Mouse (Mus musculus) spleen, postnatal 10 days (tissue): Measurements from ENCODE around the gene Bcl11a.
A peak's percentile ranks its signal among the peaks of the same experiment; 100 is the strongest.

ENCODE experiments used
- DNase-seq, 2 experiments: peaks; one replicate each; pipeline ENCODE4 v3.0.0; 2021 to 2022; ENCODE audit warnings: low spot score in 2 of 2

The Bcl11a gene

GRCm38 (mm10) chr11:24130186-24130760 lies 52.4 kb downstream of the Bcl11a start:
- peak in 1 of 2 experiments; percentile 50 for DNase-seq

DNA sequence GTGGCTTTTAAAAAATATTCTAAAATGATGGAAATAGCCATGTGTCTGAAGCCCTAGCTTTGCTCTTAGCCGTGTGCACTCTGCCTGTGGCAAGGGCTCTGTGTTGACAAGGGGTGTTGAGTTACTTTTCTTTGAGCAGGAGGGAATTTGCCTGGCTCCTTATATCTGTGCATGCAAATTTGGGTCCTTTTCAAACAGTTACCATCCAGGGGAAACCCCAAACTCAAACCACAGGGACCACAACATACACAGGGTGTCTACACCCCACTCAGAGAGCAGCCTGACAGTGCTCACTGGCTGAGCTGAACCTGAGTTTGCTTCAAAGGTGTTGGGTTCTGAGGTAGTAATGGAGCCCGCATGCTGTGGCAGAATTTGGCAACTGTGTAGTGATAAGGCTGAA lies 54.0 kb downstream of the Bcl11a start:
- peak in 1 of 2 experiments; percentile 57 for DNase-seq

- no peak for DNase-seq
Observed at GRCm38 (mm10) chr11:24132358-24132757, 54.5 kb downstream of the Bcl11a start.

DNA sequence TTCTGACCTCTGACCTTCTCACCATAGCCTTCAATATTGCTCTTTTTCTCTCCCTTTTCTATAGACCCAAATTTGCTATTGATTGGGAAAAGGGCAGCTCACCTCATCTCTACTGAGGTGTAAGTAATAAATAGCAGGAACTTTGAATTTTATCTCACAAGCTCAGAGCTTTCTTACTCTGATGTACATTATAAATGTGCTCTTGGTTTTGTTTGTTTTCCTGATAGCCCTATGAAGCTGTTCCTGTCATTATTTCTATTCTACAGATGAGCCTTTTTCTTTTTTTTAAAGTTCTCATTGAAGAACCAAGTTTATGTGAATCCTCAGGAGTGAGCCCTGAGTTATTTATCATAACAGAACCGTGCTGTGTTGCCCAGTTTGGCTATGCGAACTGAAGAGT lies 55.0 kb downstream of the Bcl11a start:
- no peak for DNase-seq

DNA sequence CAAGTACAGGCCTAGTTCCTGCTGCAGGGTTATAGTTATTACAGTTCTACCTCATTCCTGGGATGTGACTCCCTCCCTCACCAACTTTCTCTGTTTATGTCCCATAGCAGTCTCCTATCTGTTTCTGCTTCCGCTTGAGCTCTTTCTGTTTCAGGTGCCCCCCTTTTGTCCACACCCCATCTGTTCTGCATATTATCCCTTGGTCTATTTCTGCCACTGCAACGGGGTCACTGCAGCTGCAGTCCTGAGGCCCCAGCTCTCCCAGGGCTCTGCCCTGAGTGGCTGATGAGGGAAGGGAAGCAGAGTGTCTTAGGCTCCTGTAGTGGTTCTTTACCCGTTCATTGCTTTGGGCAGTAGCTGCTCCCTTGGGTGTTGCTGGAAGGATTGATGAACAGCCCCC lies 55.6 kb downstream of the Bcl11a start:
- no peak for DNase-seq

- DNase-seq = no peak
Observed at GRCm38 (mm10) chr11:24133928-24134327, 56.1 kb downstream of the Bcl11a start.

DNA sequence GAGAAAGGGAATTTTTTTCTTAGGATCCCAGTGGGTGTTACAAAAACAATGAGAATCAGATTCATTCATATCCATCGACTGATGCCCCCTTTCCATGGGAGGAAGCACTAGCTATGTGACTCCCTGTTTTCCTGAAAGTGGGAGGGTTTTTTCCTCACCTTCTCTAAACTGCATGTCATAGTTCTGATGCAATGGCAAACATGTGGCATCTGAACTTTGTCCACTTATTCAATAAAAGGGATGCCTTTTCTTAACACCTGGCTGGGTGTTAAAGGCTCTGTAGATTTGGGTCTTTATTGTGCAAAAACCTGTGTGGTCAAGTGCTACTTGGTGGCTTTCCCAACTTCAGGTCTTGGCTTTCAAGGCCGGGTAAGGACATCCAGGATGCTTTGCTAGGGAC lies 57.4 kb downstream of the Bcl11a start:
- DNase-seq = no peak

- no peak for DNase-seq
Observed at GRCm38 (mm10) chr11:24136084-24136785, 58.4 kb downstream of the Bcl11a start.

GRCm38 (mm10) chr11:24137891-24138290 lies 60.0 kb downstream of the Bcl11a start:
- DNase-seq = no peak

GRCm38 (mm10) chr11:24138600-24139375 lies 60.9 kb downstream of the Bcl11a start:
- no peak for DNase-seq

- no peak for DNase-seq
Observed at GRCm38 (mm10) chr11:24139432-24139831, 61.6 kb downstream of the Bcl11a start.

DNA sequence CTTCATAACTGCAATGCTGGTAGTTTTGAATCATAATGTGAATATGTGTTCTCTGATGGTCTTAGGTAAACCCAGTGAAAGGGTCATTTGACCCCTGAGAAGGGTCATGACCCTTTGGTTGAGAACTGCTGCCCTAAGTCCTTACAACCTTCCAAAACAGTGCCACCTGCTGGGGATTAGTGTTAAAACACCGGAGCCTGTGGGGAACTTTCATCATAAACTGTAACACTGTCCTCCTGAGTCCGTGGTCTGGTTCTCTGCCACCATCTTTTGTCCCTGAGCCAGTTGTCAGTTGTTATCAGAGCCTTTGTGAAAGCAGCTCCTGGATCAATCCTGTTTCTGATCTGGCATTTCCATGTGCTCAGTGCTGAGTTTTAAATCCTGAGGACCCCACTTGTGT lies 62.1 kb downstream of the Bcl11a start:
- no peak for DNase-seq

GRCm38 (mm10) chr11:24140948-24141347 lies 63.1 kb downstream of the Bcl11a start:
- no peak for DNase-seq

DNA sequence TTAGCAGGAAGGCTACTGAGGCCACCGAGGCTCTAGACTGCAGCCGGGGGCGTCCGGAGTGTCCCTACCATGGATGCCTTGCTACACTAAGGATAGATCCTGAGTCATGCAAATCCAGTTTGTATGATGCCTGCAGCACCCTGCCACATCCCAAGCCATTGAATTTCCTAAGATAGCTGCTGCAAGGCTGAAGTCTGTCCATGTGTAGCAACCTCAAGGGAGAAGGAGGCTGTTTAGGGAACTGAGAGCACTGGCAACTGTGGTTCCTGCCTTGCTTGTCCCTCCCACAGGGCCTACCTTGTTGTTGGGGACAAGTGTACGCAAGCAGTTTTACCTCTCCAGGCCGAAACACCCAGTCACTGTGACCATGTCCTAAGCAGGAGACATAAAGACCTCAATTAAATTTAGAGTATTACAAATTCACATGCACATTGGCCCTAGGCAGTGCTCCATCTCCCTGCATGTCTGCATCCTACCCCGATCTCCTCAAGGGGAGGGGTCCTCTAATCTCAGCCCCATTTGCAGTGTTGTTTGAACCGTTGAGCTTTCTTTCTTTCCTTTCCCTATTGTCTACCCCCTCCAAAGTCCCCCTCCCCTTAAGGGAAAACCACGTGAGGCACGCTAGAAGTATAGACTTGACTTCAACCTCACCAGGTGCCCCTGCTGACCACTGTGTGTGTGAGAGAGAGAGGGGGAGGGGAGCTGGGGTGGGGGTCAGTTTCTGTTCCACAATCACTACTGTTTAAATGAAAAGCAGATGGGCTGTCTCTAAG lies 63.8 kb downstream of the Bcl11a start:
- DNase-seq = peak in 1 of 2 experiments; percentile 53

- no peak for DNase-seq
Observed at GRCm38 (mm10) chr11:24142316-24142715, 64.5 kb downstream of the Bcl11a start.

DNA sequence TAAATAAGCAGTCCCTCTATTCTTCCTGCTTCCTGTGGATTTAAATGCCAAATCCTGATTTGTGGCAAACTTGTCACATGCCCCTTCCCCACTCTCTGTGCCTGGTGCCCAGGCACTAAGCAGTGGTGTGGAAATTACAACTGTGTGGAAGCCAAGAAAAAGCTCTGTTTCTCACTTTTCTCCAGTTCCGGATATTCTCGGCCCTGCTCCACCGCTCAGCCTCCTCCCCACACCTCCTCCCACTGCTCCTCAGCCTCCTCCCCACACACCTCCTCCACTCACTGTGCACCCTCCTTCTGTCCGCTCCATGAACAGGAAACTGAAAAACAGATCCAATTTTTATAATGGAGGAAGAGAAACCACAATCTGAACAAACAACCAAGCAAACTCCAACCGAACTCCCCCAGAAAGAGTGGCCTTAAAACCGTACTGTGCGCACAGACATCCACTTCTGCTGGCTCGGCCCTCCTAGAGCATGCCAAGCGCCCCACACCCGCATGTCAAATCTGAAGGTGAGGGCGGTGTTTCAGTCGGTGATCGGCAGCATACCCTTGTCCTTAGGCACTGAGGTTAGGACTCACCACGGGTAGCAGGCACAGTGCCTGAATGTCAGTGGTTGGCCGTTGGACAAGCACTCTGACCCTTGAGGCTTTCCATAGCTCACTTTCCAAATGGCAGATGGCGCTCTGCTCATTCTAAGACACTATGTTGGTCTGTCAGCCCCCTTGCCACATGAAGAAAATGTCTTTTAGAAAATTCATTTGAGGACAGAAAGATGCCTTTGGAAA lies 66.5 kb downstream of the Bcl11a start:
- DNase-seq = no peak

GRCm38 (mm10) chr11:24146034-24146433 lies 68.2 kb downstream of the Bcl11a start:
- DNase-seq = no peak

- DNase-seq = no peak
Observed at GRCm38 (mm10) chr11:24146437-24146836, 68.6 kb downstream of the Bcl11a start.

GRCm38 (mm10) chr11:24147698-24148097 lies 69.8 kb downstream of the Bcl11a start:
- no peak for DNase-seq

DNA sequence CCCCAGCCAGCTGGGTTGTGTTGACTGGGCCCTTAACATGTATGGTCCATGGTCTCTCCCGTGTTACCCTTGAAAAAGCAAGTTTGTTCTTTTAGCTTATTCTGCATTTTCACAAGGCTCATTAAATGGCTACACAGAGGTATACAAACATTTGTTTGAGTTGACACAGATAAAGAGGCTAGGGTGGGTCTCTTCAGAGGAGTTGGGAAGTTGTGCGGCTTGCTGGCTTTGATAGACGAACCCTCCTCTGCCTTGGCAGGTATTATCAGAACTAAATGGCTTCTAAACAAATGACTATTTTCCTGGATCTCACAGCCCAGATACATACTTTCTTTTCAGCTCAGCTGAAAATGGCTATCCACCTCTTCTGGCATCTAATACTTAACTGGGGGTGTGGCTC lies 70.7 kb downstream of the Bcl11a start:
- no peak for DNase-seq
